Mouse (Mus musculus) C2C12 (cell line): Measurements from ENCODE around the gene Rfc5. TPM values are rescaled to one million over a fixed set of nuclear protein-coding genes. Genes with fewer than 3 reads are reported as not detected.
"Not testable (repeated sequence)": the region's sequence is repeated elsewhere in the genome, so short reads cannot be mapped to it uniquely, and the experiment has no call there.

Source experiments
- H3K27me3 ChIP-seq: one replicate; pipeline ENCODE4 v1.6.1; 2011; ENCODE audit not compliant: control insufficient read depth, insufficient read depth, insufficient read length
- H3K36me3 ChIP-seq: one replicate; pipeline ENCODE4 v1.6.1; 2011; ENCODE audit not compliant: control insufficient read depth, insufficient read depth
- H3K4me3 ChIP-seq: one replicate; pipeline ENCODE4 v1.5.1; 2011; ENCODE audit warnings: mild to moderate bottlenecking, control low read depth; ENCODE audit not compliant: poor library complexity, insufficient read depth, severe bottlenecking
- H3K79me2 ChIP-seq: one replicate; pipeline ENCODE4 v1.6.1; 2011; ENCODE audit not compliant: control insufficient read depth, insufficient read depth
- H3K79me3 ChIP-seq: one replicate; pipeline ENCODE4 v1.6.1; 2011; ENCODE audit warnings: low read depth, control low read depth
- H3ac ChIP-seq: one replicate; pipeline ENCODE3; 2011; ENCODE audit warnings: low read depth; ENCODE audit not compliant: control insufficient read depth, insufficient read length
- CEBPB ChIP-seq: IDR thresholded peaks from one replicate; pipeline ENCODE4 v1.6.1; 2011; ENCODE audit warnings: low read depth, mild to moderate bottlenecking, control low read depth, moderate library complexity
- CTCF ChIP-seq: IDR thresholded peaks from one replicate; pipeline ENCODE4 v1.5.1; 2011; ENCODE audit not compliant: control insufficient read depth, insufficient read depth, insufficient read length
- FOSL1 ChIP-seq: IDR thresholded peaks from one replicate; pipeline ENCODE4 v1.8.0; 2011; ENCODE audit warnings: mild to moderate bottlenecking, low read length; ENCODE audit not compliant: poor library complexity, insufficient read depth, severe bottlenecking
- MAX ChIP-seq: IDR thresholded peaks from one replicate; pipeline ENCODE4 v1.6.1; 2011; ENCODE audit warnings: mild to moderate bottlenecking, control low read depth
- MYOD1 ChIP-seq: IDR thresholded peaks from one replicate; pipeline ENCODE4 v1.6.1; 2011; ENCODE audit warnings: low read depth; ENCODE audit not compliant: control insufficient read depth, insufficient read length
- MYOG ChIP-seq: IDR thresholded peaks from one replicate; pipeline ENCODE4 v1.6.1; 2011; ENCODE audit not compliant: control insufficient read depth, insufficient read length; ENCODE audit errors: extremely low read depth
- USF1 ChIP-seq: IDR thresholded peaks from one replicate; pipeline ENCODE4 v1.6.1; 2011; ENCODE audit warnings: low read depth, mild to moderate bottlenecking, control low read depth, moderate library complexity
- polyA plus RNA-seq: library from polyadenylated mRNA; unstranded; fragments of >200 nt; fragmentation: generic; extraction: Trizol; gene quantifications from one replicate; pipeline ENCODE4 v1.2.1, GENCODE M21; 2012; ENCODE audit warnings: missing spikeins

Gene Rfc5
- polyA plus RNA-seq, 1 experiment, result 54.8 TPM

- TF ChIP-seq MYOD1 (no peak), MAX (no peak), FOSL1 (no peak), USF1 (no peak), CTCF (no peak), MYOG (no peak), CEBPB (no peak)
- peaks cover 5% of the 10 kb centered on the region for H3K36me3 ChIP-seq
- no peak overlapping the region for H3ac ChIP-seq
- H3K4me3 ChIP-seq, result no peak overlapping the region
- no peaks in the 10 kb centered on the region for H3K27me3 ChIP-seq
- no peaks in the 10 kb centered on the region for H3K79me2 ChIP-seq
- no peaks in the 10 kb centered on the region for H3K79me3 ChIP-seq
These were observed 40.6 kb downstream of the Rfc5 start for GRCm38 (mm10) chr5:117348279-117348678.

GRCm38 (mm10) chr5:117347838-117348237, 41.0 kb downstream of the Rfc5 start:
- no peaks in the 10 kb centered on the region for H3K79me2 ChIP-seq
- H3K4me3 ChIP-seq, result no peak overlapping the region
- no peak overlapping the region for H3ac ChIP-seq
- TF ChIP-seq MYOG, result no peak
- TF ChIP-seq FOSL1, result no peak
- no peak for TF ChIP-seq CEBPB
- no peak for TF ChIP-seq CTCF
- TF ChIP-seq USF1, result no peak
- no peaks in the 10 kb centered on the region for H3K27me3 ChIP-seq
- H3K36me3 ChIP-seq, result peaks cover 5% of the 10 kb centered on the region
- H3K79me3 ChIP-seq, result no peaks in the 10 kb centered on the region

- peaks cover 5% of the 10 kb centered on the region for H3K36me3 ChIP-seq
- no peaks in the 10 kb centered on the region for H3K79me2 ChIP-seq
- H3K27me3 ChIP-seq, result no peaks in the 10 kb centered on the region
- TF ChIP-seq MYOD1 (no peak), CEBPB (no peak), MAX (no peak), MYOG (no peak), USF1 (no peak), CTCF (no peak), FOSL1 (no peak)
- H3ac ChIP-seq, result no peak overlapping the region
- H3K4me3 ChIP-seq, result no peak overlapping the region
- H3K79me3 ChIP-seq, result no peaks in the 10 kb centered on the region
These were observed 41.8 kb downstream of the Rfc5 start for GRCm38 (mm10) chr5:117347011-117347410.

GRCm38 (mm10) chr5:117346281-117346680, 42.6 kb downstream of the Rfc5 start:
- H3K36me3 ChIP-seq, result peaks cover 5% of the 10 kb centered on the region
- H3ac ChIP-seq, result no peak overlapping the region
- no peaks in the 10 kb centered on the region for H3K79me2 ChIP-seq
- TF ChIP-seq MAX (no peak), CTCF (no peak)
- no peaks in the 10 kb centered on the region for H3K79me3 ChIP-seq
- no peaks in the 10 kb centered on the region for H3K27me3 ChIP-seq
- H3K4me3 ChIP-seq, result no peak overlapping the region

GRCm38 (mm10) chr5:117345432-117345976, 43.3 kb downstream of the Rfc5 start:
- TF ChIP-seq MYOD1, result no peak
- TF ChIP-seq USF1, result no peak
- no peak for TF ChIP-seq FOSL1
- TF ChIP-seq MYOG, result no peak
- TF ChIP-seq CEBPB, result no peak
- no peak for TF ChIP-seq CTCF
- TF ChIP-seq MAX, result no peak

GRCm38 (mm10) chr5:117344496-117344895, 44.4 kb downstream of the Rfc5 start:
- not testable (repeated sequence) for H3K79me2 ChIP-seq, H3K27me3 ChIP-seq, H3K79me3 ChIP-seq, H3ac ChIP-seq, H3K4me3 ChIP-seq, H3K36me3 ChIP-seq

More at GRCm38 (mm10) chr5:117345432-117345976, 43.3 kb downstream of the Rfc5 start:
- Histone ChIP-seq H3K36me3 (peaks cover 5% of the 10 kb centered on the region), H3K79me2 (no peaks in the 10 kb centered on the region), H3K79me3 (no peaks in the 10 kb centered on the region), H3K27me3 (no peaks in the 10 kb centered on the region), H3ac (no peak overlapping the region), H3K4me3 (no peak overlapping the region)
